Mouse (Mus musculus) myocyte (in vitro differentiated cells): Measurements from ENCODE around the gene Ly6f. TPM values are rescaled to one million over a fixed set of nuclear protein-coding genes. Genes with fewer than 3 reads are reported as not detected.

Experiments
- H3K27me3 ChIP-seq: one replicate; pipeline ENCODE4 v1.6.1; 2011; ENCODE audit not compliant: control insufficient read depth, insufficient read depth, insufficient read length
- H3K36me3 ChIP-seq: one replicate; pipeline ENCODE4 v1.6.1; 2011; ENCODE audit not compliant: control insufficient read depth, insufficient read depth
- H3K4me2 ChIP-seq: one replicate; pipeline ENCODE4 v1.6.1; 2011; ENCODE audit warnings: low read depth, control low read depth
- H3K4me3 ChIP-seq: one replicate; pipeline ENCODE4 v1.5.1; 2011; ENCODE audit warnings: mild to moderate bottlenecking, control low read depth, moderate library complexity
- H3K79me2 ChIP-seq: one replicate; pipeline ENCODE4 v1.6.1; 2011; ENCODE audit not compliant: control insufficient read depth, insufficient read depth
- H3ac ChIP-seq: one replicate; pipeline ENCODE4 v1.6.1; 2011; ENCODE audit not compliant: control insufficient read depth, insufficient read length
- CEBPB ChIP-seq: IDR thresholded peaks from 2 replicates; pipeline ENCODE4 v1.6.1; 2011; ENCODE audit warnings: mild to moderate bottlenecking, moderate library complexity; ENCODE audit not compliant: poor library complexity, insufficient read depth, severe bottlenecking
- E2F4 ChIP-seq: IDR thresholded peaks from one replicate; pipeline ENCODE4 v1.6.1; 2011; ENCODE audit warnings: mild to moderate bottlenecking, control low read depth, moderate library complexity; ENCODE audit not compliant: insufficient read depth
- MAX ChIP-seq: IDR thresholded peaks from one replicate; pipeline ENCODE4 v1.6.1; 2011; ENCODE audit warnings: low read depth, mild to moderate bottlenecking, control low read depth
- MYOD1 ChIP-seq, 3 experiments: IDR thresholded peaks; one replicate each; pipeline ENCODE4 v1.6.1; 2011; ENCODE audit warnings: control low read depth in 2 of 3, low read depth in 2 of 3, mild to moderate bottlenecking in 2 of 3, moderate library complexity in 1 of 3; ENCODE audit not compliant: insufficient read length in 2 of 3, control insufficient read depth in 1 of 3
- MYOG ChIP-seq, 3 experiments: IDR thresholded peaks; one replicate each; pipeline ENCODE4 v1.6.1; 2011; ENCODE audit warnings: control low read depth in 2 of 3, low read depth in 2 of 3, mild to moderate bottlenecking in 2 of 3; ENCODE audit not compliant: insufficient read length in 2 of 3, control insufficient read depth in 1 of 3, insufficient read depth in 1 of 3
- POLR2A ChIP-seq: IDR thresholded peaks from one replicate; pipeline ENCODE4 v1.6.1; 2011; ENCODE audit warnings: low read depth, mild to moderate bottlenecking, control low read depth, moderate library complexity; ENCODE audit not compliant: insufficient read length
- POLR2AphosphoS2 ChIP-seq: IDR thresholded peaks from one replicate; pipeline ENCODE4 v1.6.1; 2011; ENCODE audit warnings: low read depth, control low read depth; ENCODE audit not compliant: insufficient read length
- REST ChIP-seq: IDR thresholded peaks from one replicate; pipeline ENCODE4 v1.6.1; 2011; ENCODE audit warnings: mild to moderate bottlenecking, control low read depth, moderate library complexity; ENCODE audit not compliant: insufficient read depth, insufficient read length
- SRF ChIP-seq: IDR thresholded peaks from one replicate; pipeline ENCODE4 v1.6.1; 2011; ENCODE audit warnings: low read depth; ENCODE audit not compliant: control insufficient read depth, insufficient read length
- TCF12 ChIP-seq: IDR thresholded peaks from one replicate; pipeline ENCODE4 v1.6.1; 2011; ENCODE audit warnings: mild to moderate bottlenecking, control low read depth; ENCODE audit not compliant: poor library complexity, insufficient read depth, severe bottlenecking
- TCF3 ChIP-seq: IDR thresholded peaks from one replicate; pipeline ENCODE4 v1.6.1; 2011; ENCODE audit warnings: low read depth, control low read depth; ENCODE audit not compliant: insufficient read length
- USF1 ChIP-seq: IDR thresholded peaks from one replicate; pipeline ENCODE4 v1.6.1; 2011; ENCODE audit warnings: low read depth, mild to moderate bottlenecking, control low read depth, moderate library complexity
- polyA plus RNA-seq: library from polyadenylated mRNA; unstranded; fragments of >200 nt; fragmentation: generic; extraction: Trizol; gene quantifications from one replicate; pipeline ENCODE4 v1.2.1, GENCODE M21; 2012; ENCODE audit warnings: missing spikeins

Ly6f gene
- polyA plus RNA-seq, 1 experiment = 0.64 TPM

GRCm38 (mm10) chr15:75314421-75314820, 46.2 kb downstream of the Ly6f start:
- Histone ChIP-seq H3ac (no peak overlapping the region), H3K36me3 (no peaks in the 10 kb centered on the region), H3K4me3 (no peak overlapping the region), H3K4me2 (no peak overlapping the region), H3K79me2 (no peaks in the 10 kb centered on the region), H3K27me3 (no peaks in the 10 kb centered on the region)
- TF ChIP-seq POLR2A (no peak), TCF3 (no peak), E2F4 (no peak), TCF12 (no peak), REST (no peak), MAX (no peak), CEBPB (no peak), POLR2AphosphoS2 (no peak), SRF (no peak), MYOG (IDR thresholded peaks at IDR 0.05; ENCODE audit: control insufficient read depth in 1 of 3, insufficient read depth in 1 of 3, insufficient read length in 2 of 3, low read depth in 2 of 3) (no peak), MYOD1 (IDR thresholded peaks at IDR 0.05; ENCODE audit: control insufficient read depth in 1 of 3, insufficient read length in 2 of 3, low read depth in 2 of 3) (no peak), USF1 (no peak)

- TF ChIP-seq E2F4 (no peak), POLR2A (no peak), MYOD1 (IDR thresholded peaks at IDR 0.05; ENCODE audit: control insufficient read depth in 1 of 3, insufficient read length in 2 of 3, low read depth in 2 of 3) (no peak), POLR2AphosphoS2 (no peak), REST (no peak), MYOG (IDR thresholded peaks at IDR 0.05; ENCODE audit: control insufficient read depth in 1 of 3, insufficient read depth in 1 of 3, insufficient read length in 2 of 3, low read depth in 2 of 3) (no peak), SRF (no peak), TCF12 (no peak), TCF3 (no peak), CEBPB (no peak), MAX (no peak), USF1 (no peak)
- Histone ChIP-seq H3ac (no peak overlapping the region), H3K27me3 (no peaks in the 10 kb centered on the region), H3K4me2 (no peak overlapping the region), H3K4me3 (no peak overlapping the region), H3K36me3 (no peaks in the 10 kb centered on the region), H3K79me2 (no peaks in the 10 kb centered on the region)
Observed at GRCm38 (mm10) chr15:75317255-75317654, 49.0 kb downstream of the Ly6f start.

- no peaks in the 10 kb centered on the region for H3K36me3 ChIP-seq
- H3K79me2 ChIP-seq = no peaks in the 10 kb centered on the region
- no peak overlapping the region for H3K4me3 ChIP-seq
- TF ChIP-seq CEBPB (peak; percentile 85), SRF (no peak), TCF12 (no peak)
- H3K27me3 ChIP-seq = no peaks in the 10 kb centered on the region
- no peak overlapping the region for H3ac ChIP-seq
- H3K4me2 ChIP-seq = no peak overlapping the region
Observed at GRCm38 (mm10) chr15:75318584-75318983, 50.4 kb downstream of the Ly6f start.

GRCm38 (mm10) chr15:75320104-75320503, 51.9 kb downstream of the Ly6f start:
- TF ChIP-seq MYOD1 (IDR thresholded peaks at IDR 0.05; ENCODE audit: control insufficient read depth in 1 of 3, insufficient read length in 2 of 3, low read depth in 2 of 3) = no peak
- TF ChIP-seq POLR2AphosphoS2 = no peak
- Histone ChIP-seq H3K27me3 (no peaks in the 10 kb centered on the region), H3K79me2 (no peaks in the 10 kb centered on the region), H3K4me2 (no peak overlapping the region), H3K4me3 (no peak overlapping the region), H3K36me3 (no peaks in the 10 kb centered on the region), H3ac (no peak overlapping the region)

Other genes starting within 250 kb of the Ly6f start
- gene Ly6c1, start 219.6 kb upstream of the Ly6f start, polyA plus RNA-seq = 77.8 TPM
- gene Ly6c2, start 156.5 kb upstream of the Ly6f start, polyA plus RNA-seq = 32.8 TPM
- not detected for gene Ly6g, start 113.2 kb upstream of the Ly6f start, polyA plus RNA-seq
- 2.4 TPM for gene BC025446, start 52.0 kb upstream of the Ly6f start, polyA plus RNA-seq